Mouse (Mus musculus) hindbrain, embryonic 15.5 days (tissue): Measurements from ENCODE around the gene Ddt. TPM values are rescaled to one million over a fixed set of nuclear protein-coding genes. Genes with fewer than 3 reads are reported as not detected.

Experiments used
- ATAC-seq: fragments of 200-750 bp; cut with Nextera tagmentation; 2 replicates; pipeline ENCODE4 v1.8.0; 2017; ENCODE audit warnings: low read depth, moderate number of reproducible peaks, moderate TSS enrichment; ENCODE audit not compliant: low FRiP score
- H3K27ac ChIP-seq: fragments of 300-500 bp; sonication (generic); replicated peaks from 2 replicates; pipeline ENCODE4 v1.5.1; 2015; ENCODE audit warnings: mild to moderate bottlenecking, inconsistent platforms
- H3K27me3 ChIP-seq: fragments of 300-500 bp; sonication (generic); 2 replicates; pipeline ENCODE4 v1.6.1; 2015; ENCODE audit warnings: control low read depth, inconsistent platforms
- H3K36me3 ChIP-seq: fragments of 300-500 bp; sonication (generic); 2 replicates; pipeline ENCODE4 v1.6.1; 2015; ENCODE audit warnings: control low read depth, inconsistent platforms
- H3K4me1 ChIP-seq: fragments of 300-500 bp; sonication (generic); replicated peaks from 2 replicates; pipeline ENCODE4 v1.6.1; 2015; ENCODE audit warnings: control low read depth, inconsistent platforms
- H3K4me2 ChIP-seq: fragments of 300-500 bp; sonication (generic); 2 replicates; pipeline ENCODE4 v1.6.1; 2015; ENCODE audit warnings: moderate library complexity, mild to moderate bottlenecking, inconsistent platforms
- H3K4me3 ChIP-seq: fragments of 300-500 bp; sonication (generic); 2 replicates; pipeline ENCODE4 v1.5.1; 2015; ENCODE audit warnings: mild to moderate bottlenecking, inconsistent platforms
- H3K9ac ChIP-seq: fragments of 300-500 bp; sonication (generic); 2 replicates; pipeline ENCODE4 v1.6.1; 2015; ENCODE audit warnings: inconsistent platforms
- H3K9me3 ChIP-seq: fragments of 300-500 bp; sonication (generic); 2 replicates; pipeline ENCODE4 v1.6.1; 2016; ENCODE audit warnings: control low read depth, inconsistent platforms
- WGBS: fragments of 180-500 bp; shearing (Covaris S2); methylation state at CpG from one replicate; pipeline ENCODE4 v1.1.7; 2015; 5-methylcytosine and 5-hydroxymethylcytosine counted together
- polyA plus RNA-seq: library from polyadenylated mRNA; unstranded; fragments of >200 nt; fragmentation: Nextera tagmentation; extraction: Ambion mirVana; gene quantifications from 2 replicates; pipeline ENCODE4 v1.2.1, GENCODE M21; 2015

Ddt gene
- polyA plus RNA-seq, 1 experiment from 2014 or later, result 77.1 TPM

DNA sequence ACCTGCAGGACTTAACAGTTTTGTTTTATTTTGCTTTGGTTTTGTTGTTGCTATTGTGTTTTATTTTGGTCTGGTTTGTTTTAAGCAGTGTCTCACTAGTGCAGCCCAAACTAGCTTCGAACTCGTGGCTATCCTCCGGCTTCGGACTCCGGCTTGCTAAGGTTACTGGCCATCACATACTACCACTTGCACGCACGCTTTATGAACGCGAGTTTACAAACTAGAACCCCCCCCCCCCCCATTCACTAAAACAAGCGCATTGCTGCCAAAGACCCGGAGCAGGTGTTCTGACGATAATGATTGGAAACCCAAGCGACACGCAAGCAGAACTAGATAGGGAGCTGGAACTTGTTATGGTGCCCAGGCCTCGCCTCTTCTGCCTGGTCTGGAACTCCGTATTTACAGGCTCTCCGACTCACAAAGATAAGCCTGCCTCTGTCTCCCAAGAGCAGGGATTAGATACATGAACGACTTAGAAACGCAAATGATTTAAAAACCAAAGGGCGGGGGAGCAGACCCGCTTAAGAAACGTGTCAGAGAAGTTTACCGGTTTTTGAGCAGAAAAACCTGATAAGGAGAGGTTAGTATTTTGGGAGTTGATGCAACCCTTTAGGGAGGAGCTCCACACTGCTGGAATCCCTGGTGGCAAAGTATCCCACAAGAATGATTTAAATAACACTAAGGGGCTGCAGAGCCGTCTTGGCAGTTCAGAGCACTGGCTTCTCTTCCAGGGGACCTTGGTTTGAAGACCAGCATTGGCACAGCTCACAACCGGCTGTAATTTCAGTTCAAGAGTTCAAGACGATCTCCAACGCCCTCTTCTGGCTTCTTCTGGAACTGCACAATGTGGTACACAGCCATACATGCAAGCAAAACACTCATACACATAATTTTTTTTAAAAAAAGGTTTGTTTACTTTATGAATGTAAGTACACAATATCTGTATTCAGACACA, 8.4 kb downstream of the Ddt start:
- H3K9me3 ChIP-seq, result no peaks in the 10 kb centered on the region
- peak; percentile 7 for ATAC-seq
- peak overlapping the region; percentile 84 for H3K4me2 ChIP-seq
- peak overlapping the region; percentile 99 for H3K4me3 ChIP-seq
- peaks cover 7% of the 10 kb centered on the region; the same call in 1 of the 2 replicates for H3K36me3 ChIP-seq
- peak overlapping the region; percentile 37 for H3K9ac ChIP-seq
- no peaks in the 10 kb centered on the region for H3K27me3 ChIP-seq
- WGBS, result 1% methylated on average over 27 of the region's 27 CpGs
- peak overlapping the region; percentile 85 for H3K27ac ChIP-seq
- H3K4me1 ChIP-seq, result peaks cover 21% of the 10 kb centered on the region

DNA sequence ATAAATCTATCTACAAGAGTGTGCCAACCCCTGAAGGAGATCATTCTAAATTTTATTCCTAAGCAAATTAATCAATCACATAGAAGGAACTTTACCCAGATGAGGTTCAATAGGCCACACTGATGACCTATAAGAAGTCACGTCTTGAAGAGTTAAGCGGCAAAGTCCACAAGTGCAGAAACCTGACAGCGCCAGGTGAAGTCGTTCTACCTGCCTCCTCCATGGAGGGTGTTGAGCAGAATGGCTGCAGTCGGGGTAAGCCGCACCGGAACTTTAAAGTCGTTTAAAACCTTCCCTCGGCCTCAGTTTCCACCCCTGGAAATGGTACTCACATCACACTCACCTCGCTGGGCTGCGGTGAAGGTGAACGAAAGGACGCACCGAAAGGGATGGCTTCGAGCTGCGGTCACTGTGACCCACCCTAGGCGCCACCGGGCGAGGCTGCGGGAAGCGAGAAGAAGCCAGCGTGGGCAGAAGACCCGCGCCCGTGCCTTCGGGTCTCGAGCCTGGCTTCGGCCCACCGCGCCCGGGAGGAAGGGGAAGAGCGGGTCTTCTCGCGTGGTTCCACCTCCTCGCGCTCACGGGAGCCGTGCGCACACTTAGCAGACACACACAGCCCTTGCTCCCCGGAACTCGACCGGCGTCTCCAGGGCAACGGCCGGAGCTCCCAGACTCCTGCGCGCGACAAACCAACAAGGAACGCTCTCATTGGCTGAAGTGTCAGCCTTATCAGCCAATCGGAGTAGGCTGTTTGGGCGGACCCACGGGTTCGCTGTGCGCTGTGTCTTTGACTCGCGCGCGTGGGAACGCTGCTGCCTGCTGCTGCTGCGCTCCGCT, 9.3 kb downstream of the Ddt start, which contains the start of gene Cabin1:
Cabin1 (minus strand) TSS at position 660 of the 837 bp plus-strand sequence.
- Histone ChIP-seq H3K4me3 (peak within 1 kb of the TSS; percentile 99), H3K9me3 (no peaks in the 10 kb centered on the region), H3K27ac (peak within 1 kb of the TSS; percentile 85), H3K27me3 (no peaks in the 10 kb centered on the region), H3K4me1 (peaks cover 21% of the 10 kb centered on the region), H3K4me2 (peak within 1 kb of the TSS; percentile 84), H3K9ac (peak within 1 kb of the TSS; percentile 92), H3K36me3 (peaks cover 7% of the 10 kb centered on the region; the same call in 1 of the 2 replicates)
- under 1% methylated on average over 57 of the region's 61 CpGs for WGBS
- peak; percentile 99 for ATAC-seq

DNA sequence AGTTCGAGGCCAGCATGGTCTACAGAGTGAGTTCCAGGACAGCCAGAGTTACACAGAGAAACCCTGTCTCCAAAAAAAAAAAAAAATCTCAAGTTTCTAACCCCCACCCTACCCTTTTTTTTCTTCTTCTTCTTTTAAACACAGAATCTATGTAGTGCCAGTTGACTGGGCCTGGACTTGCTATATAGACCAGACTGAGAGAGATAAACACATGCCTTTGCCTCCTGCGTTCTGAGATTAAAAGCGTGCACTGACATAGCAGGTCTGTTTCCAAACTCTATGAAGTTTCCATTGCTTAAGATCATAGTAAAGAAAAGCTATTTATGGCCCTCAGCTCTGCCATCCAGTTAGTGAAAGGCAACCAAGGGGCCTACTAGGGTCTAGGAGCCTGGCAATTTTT, 10.8 kb downstream of the Ddt start:
- Histone ChIP-seq H3K27ac (no peak overlapping the region), H3K4me3 (peak overlapping the region; percentile 12; the same call in 1 of the 2 replicates), H3K27me3 (no peaks in the 10 kb centered on the region), H3K9me3 (no peaks in the 10 kb centered on the region), H3K36me3 (peaks cover 12% of the 10 kb centered on the region; the same call in 1 of the 2 replicates), H3K9ac (0 out of 2 replicates have a peak overlapping the region, but pooled peaks have one; percentile 29), H3K4me2 (peak overlapping the region; percentile 84), H3K4me1 (peaks cover 21% of the 10 kb centered on the region)
- ATAC-seq, result no peak
- over 99% methylated on average over 3 of the region's 3 CpGs for WGBS

DNA sequence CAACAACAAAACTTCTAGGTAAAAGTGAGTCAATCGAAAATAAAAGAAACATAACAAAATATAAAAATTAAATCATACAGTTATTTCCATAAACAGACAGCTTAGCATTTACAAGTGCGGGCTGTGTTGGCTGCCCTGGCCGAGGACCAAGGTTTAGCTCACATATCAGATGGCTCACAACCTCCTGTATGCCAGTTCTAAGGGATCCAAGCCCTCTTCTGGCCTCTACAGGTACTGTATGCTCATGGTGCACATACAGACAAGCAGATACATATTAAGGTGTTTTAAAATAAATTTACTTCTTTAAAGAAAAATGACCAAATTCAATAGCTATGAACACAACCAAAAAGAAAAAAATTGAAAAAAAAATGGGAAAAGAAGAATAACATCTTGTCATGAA, 12.9 kb downstream of the Ddt start:
- Histone ChIP-seq H3K36me3 (peaks cover 12% of the 10 kb centered on the region; the same call in 1 of the 2 replicates), H3K27me3 (no peaks in the 10 kb centered on the region), H3K4me1 (peaks cover 21% of the 10 kb centered on the region), H3K4me2 (no peak overlapping the region), H3K9me3 (no peaks in the 10 kb centered on the region), H3K27ac (no peak overlapping the region), H3K4me3 (no peak overlapping the region), H3K9ac (no peak overlapping the region)
- 99% methylated on average over 3 of the region's 3 CpGs for WGBS
- ATAC-seq, result no peak

DNA sequence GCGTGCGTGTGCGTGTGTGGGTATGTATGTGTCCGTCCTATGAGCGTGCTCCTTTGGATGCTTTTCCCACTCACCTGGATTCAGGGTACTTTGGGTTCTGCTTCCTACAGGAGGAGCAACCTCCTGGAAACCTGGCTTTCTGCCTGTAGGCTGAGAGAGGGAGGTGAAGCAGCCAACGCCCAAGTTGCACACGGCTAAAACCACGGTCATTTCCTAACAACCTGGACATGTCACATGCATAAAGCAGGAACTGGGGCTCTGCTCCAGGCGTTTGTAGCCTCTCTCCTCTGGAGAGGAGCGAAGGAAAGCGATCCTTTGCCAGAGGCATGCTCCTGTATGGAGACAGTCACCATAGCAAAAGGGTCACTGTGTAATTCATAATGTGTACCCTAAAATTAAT, 16.5 kb downstream of the Ddt start:
- Histone ChIP-seq H3K9ac (no peak overlapping the region), H3K9me3 (no peaks in the 10 kb centered on the region), H3K4me1 (peaks cover 3% of the 10 kb centered on the region; the same call in 1 of the 2 replicates), H3K27me3 (no peaks in the 10 kb centered on the region), H3K36me3 (peaks cover 38% of the 10 kb centered on the region), H3K4me3 (no peak overlapping the region), H3K27ac (no peak overlapping the region), H3K4me2 (no peak overlapping the region)
- WGBS, result 97% methylated on average over 11 of the region's 11 CpGs
- no peak for ATAC-seq

DNA sequence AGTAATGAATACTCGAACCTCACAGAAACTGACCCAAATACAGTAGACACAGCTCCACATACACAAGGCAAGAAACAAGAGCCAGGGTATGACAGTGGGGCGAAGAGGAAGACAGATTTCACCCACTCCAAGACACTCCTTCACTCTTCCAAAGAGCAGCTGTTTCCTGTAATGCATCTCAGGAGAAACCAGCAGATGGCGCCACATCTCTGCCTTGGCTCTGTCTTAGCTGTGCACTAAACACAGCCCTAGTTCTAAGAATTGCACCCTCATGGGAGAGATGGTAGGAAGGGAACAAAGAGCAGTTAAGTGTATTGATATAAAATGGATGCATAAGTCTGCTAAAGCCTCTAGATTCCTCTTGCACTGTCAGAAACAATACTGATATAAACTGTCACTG, 29.2 kb downstream of the Ddt start:
- no peak overlapping the region for H3K4me3 ChIP-seq
- H3K27me3 ChIP-seq, result no peaks in the 10 kb centered on the region
- H3K36me3 ChIP-seq, result peaks cover 73% of the 10 kb centered on the region
- peak overlapping the region; percentile 36; the same call in 1 of the 2 replicates for H3K27ac ChIP-seq
- no peak overlapping the region for H3K4me2 ChIP-seq
- 45% methylated on average over 3 of the region's 3 CpGs for WGBS
- no peaks in the 10 kb centered on the region for H3K9me3 ChIP-seq
- no peak overlapping the region for H3K9ac ChIP-seq
- peak; percentile 87 for ATAC-seq
- H3K4me1 ChIP-seq, result no peaks in the 10 kb centered on the region

DNA sequence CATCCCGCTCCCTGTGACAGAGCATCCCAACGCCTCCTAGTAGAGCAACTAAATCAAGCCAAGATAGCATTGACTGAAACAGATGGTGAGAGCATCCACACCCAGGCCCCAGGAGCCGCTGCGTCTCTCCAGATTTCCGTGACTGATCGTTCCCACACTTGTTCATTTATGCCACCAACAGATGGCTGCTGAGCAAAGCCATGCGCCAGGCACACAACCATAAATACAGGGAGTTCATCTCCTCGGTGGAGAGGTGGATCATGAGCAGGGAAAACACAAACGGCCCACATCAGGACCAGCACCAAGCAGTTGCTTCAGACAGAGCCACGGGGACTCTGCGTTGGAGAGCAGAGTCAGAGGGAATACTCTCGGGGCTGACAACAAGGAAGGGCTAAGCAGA, 29.8 kb downstream of the Ddt start:
- H3K9ac ChIP-seq, result no peak overlapping the region
- ATAC-seq, result 0 out of 2 replicates have a peak, but pooled peaks have one; percentile 8
- H3K27ac ChIP-seq, result no peak overlapping the region
- H3K4me3 ChIP-seq, result no peak overlapping the region
- 87% methylated on average over 12 of the region's 12 CpGs for WGBS
- no peaks in the 10 kb centered on the region for H3K27me3 ChIP-seq
- peaks cover 75% of the 10 kb centered on the region for H3K36me3 ChIP-seq
- H3K4me1 ChIP-seq, result no peaks in the 10 kb centered on the region
- H3K9me3 ChIP-seq, result no peaks in the 10 kb centered on the region
- H3K4me2 ChIP-seq, result no peak overlapping the region

DNA sequence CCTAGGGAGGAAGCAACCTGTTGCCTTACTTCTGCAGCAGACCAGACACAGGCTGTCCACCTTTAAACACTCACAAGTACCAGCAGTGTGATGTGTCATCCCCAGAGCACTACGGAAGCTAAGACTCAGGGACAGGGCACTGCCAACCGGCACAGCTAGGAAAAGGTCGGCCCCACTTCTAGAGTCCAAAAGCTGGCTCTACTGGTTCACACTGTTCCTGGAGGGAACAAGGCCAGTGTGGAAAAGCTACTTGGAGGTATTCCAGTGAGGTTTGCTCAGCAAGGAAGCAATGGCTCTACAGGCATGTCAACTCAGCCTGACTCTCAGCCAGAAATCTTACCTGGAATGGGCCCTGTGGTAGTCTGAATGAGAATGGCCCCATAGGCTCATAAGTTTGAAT, 32.3 kb downstream of the Ddt start:
- Histone ChIP-seq H3K27ac (no peak overlapping the region), H3K36me3 (peaks cover 70% of the 10 kb centered on the region), H3K9ac (no peak overlapping the region), H3K9me3 (no peaks in the 10 kb centered on the region), H3K4me3 (no peak overlapping the region), H3K4me2 (no peak overlapping the region), H3K4me1 (no peaks in the 10 kb centered on the region), H3K27me3 (no peaks in the 10 kb centered on the region)
- ATAC-seq, result no peak
- WGBS, result 93% methylated on average over 3 of the region's 3 CpGs

DNA sequence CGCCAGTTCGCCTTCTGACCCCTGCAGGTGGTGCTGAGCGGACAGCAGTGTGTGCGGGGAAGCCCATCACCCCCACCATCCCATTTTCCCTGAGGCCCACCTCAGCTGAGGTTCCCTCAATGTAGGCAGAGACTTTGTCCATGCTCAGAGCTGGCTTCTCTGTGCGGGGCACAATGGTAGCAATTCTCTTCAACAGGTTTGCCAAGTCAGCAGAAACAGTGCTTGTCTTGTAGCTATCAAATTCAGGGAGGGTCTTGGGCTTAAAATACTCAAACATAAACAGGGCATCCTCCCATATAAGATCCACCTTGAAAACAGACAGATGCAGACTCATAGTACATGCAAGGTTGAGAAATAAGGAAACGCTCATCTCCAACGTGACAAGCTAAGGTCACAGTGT, 47.8 kb downstream of the Ddt start:
- Histone ChIP-seq H3K36me3 (peaks cover 75% of the 10 kb centered on the region), H3K4me3 (no peak overlapping the region), H3K27ac (no peak overlapping the region), H3K27me3 (no peaks in the 10 kb centered on the region), H3K9me3 (no peaks in the 10 kb centered on the region), H3K4me1 (no peaks in the 10 kb centered on the region), H3K9ac (no peak overlapping the region), H3K4me2 (no peak overlapping the region)
- ATAC-seq, result no peak
- WGBS, result 92% methylated on average over 7 of the region's 7 CpGs
